Mouse (Mus musculus): Measurements from ENCODE around the gene Trp53rkb. TPM values are rescaled to one million over a fixed set of nuclear protein-coding genes. Genes with fewer than 3 reads are reported as not detected.

Trp53rkb gene
- total RNA-seq, 2 experiments from 2014 or later: 2.2 to 4.5 TPM

GRCm38 (mm10) chr2:166793542-166794214 is 1.3 kb downstream of the Trp53rkb start:
- peak; percentile 98 for ATAC-seq (replicated peaks; ENCODE audit: poor library complexity, severe bottlenecking)

GRCm38 (mm10) chr2:166799615-166800472 is 7.5 kb downstream of the Trp53rkb start:
- ATAC-seq (replicated peaks; ENCODE audit: poor library complexity, severe bottlenecking): peak; percentile 49

GRCm38 (mm10) chr2:166800473-166800857 is 8.1 kb downstream of the Trp53rkb start:
- ATAC-seq (replicated peaks; ENCODE audit: poor library complexity, severe bottlenecking): no peak

GRCm38 (mm10) chr2:166801436-166801835 is 9.1 kb downstream of the Trp53rkb start:
- peak; percentile 57 for ATAC-seq (replicated peaks; ENCODE audit: poor library complexity, severe bottlenecking)

GRCm38 (mm10) chr2:166803298-166803697 is 11.0 kb downstream of the Trp53rkb start:
- no peak for ATAC-seq (replicated peaks; ENCODE audit: poor library complexity, severe bottlenecking)

- peak; percentile 85 for ATAC-seq (replicated peaks; ENCODE audit: poor library complexity, severe bottlenecking)
Observed at GRCm38 (mm10) chr2:166805250-166806172, 13.2 kb downstream of the Trp53rkb start, which contains the start of gene Arfgef2. Gene Arfgef2 (plus strand): TSS chr2:166805588.

GRCm38 (mm10) chr2:166806173-166806705 is 13.9 kb downstream of the Trp53rkb start:
- ATAC-seq (replicated peaks; ENCODE audit: poor library complexity, severe bottlenecking): no peak

GRCm38 (mm10) chr2:166806813-166807212 is 14.5 kb downstream of the Trp53rkb start:
- ATAC-seq (replicated peaks; ENCODE audit: poor library complexity, severe bottlenecking): no peak

- no peak for ATAC-seq (replicated peaks; ENCODE audit: poor library complexity, severe bottlenecking)
Observed at GRCm38 (mm10) chr2:166809499-166809898, 17.2 kb downstream of the Trp53rkb start.

GRCm38 (mm10) chr2:166810821-166811220 is 18.5 kb downstream of the Trp53rkb start:
- ATAC-seq (replicated peaks; ENCODE audit: poor library complexity, severe bottlenecking): no peak

GRCm38 (mm10) chr2:166818463-166819143 is 26.3 kb downstream of the Trp53rkb start:
- no peak for ATAC-seq (replicated peaks; ENCODE audit: poor library complexity, severe bottlenecking)

- peak; percentile 69 for ATAC-seq (replicated peaks; ENCODE audit: poor library complexity, severe bottlenecking)
Observed at GRCm38 (mm10) chr2:166819849-166820248, 27.5 kb downstream of the Trp53rkb start.

GRCm38 (mm10) chr2:166820844-166821243 is 28.5 kb downstream of the Trp53rkb start:
- peak; percentile 33; the same call in 1 of the 2 replicates for ATAC-seq (replicated peaks; ENCODE audit: poor library complexity, severe bottlenecking)

- no peak for ATAC-seq (replicated peaks; ENCODE audit: poor library complexity, severe bottlenecking)
Observed at GRCm38 (mm10) chr2:166821406-166821805, 29.1 kb downstream of the Trp53rkb start.

- ATAC-seq (replicated peaks; ENCODE audit: poor library complexity, severe bottlenecking): 0 out of 2 replicates have a peak, but pooled peaks have one; percentile 23
Observed at GRCm38 (mm10) chr2:166822119-166822826, 29.9 kb downstream of the Trp53rkb start.

GRCm38 (mm10) chr2:166822901-166823300 is 30.6 kb downstream of the Trp53rkb start:
- ATAC-seq (replicated peaks; ENCODE audit: poor library complexity, severe bottlenecking): no peak

- ATAC-seq (replicated peaks; ENCODE audit: poor library complexity, severe bottlenecking): no peak
Observed at GRCm38 (mm10) chr2:166824386-166824785, 32.1 kb downstream of the Trp53rkb start.

GRCm38 (mm10) chr2:166824998-166825397 is 32.7 kb downstream of the Trp53rkb start:
- no peak for ATAC-seq (replicated peaks; ENCODE audit: poor library complexity, severe bottlenecking)

Data from granulocyte monocyte progenitor cell, adult 5-6 weeks (primary cell).